Mouse (Mus musculus): Measurements from ENCODE around the gene Hadhb.
"Not testable (repeated sequence)": the region's sequence is repeated elsewhere in the genome, so short reads cannot be mapped to it uniquely, and the experiment has no call there.

The Hadhb gene

GRCm38 (mm10) chr5:30187687-30188485 lies 32.8 kb downstream of the Hadhb start:
- DNase-seq = no peak

GRCm38 (mm10) chr5:30192452-30192851 lies 37.4 kb downstream of the Hadhb start:
- no peak for DNase-seq

DNA sequence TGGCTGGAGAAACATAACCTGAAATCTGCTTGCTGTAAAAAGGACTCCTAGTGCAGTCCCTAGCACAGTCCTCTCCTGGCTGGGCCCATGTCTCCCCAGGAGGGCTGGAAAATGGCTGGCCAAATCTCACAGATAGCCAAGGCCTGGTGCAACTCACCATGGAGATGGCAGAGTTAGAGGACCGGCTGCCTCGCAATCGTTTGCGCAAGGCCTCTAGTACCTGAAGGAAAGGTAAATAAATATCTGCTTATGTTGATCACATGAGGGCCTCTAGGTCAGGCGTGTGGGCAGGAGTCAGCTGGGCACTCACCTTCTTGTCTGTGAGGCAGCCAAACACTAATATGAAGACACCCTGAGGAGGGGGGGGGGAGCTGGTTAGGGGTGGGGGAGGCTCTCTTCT lies 40.3 kb downstream of the Hadhb start:
- DNase-seq = no peak

DNA sequence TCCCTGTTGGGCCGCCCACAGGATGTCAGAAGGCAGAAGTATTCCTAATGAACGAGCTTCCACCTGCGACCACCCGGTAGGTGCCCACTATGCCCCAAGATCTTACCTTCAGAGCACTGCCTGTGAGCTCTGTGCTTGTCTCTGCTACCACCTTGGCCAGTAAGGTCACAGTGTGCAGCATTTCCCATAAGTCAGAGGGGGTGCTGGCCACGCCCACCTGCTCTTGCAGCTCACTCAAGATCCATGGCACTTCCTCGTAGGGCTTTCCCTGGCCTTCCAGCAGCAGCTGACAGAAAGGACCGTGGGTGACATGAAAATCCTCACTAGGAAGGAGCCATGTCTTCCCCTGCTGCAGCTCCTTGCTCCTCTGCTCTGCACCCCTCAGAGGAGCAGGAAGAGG lies 43.2 kb downstream of the Hadhb start:
- DNase-seq = no peak

- peak; percentile 26 for DNase-seq
Measured at GRCm38 (mm10) chr5:30201521-30201920, 46.5 kb downstream of the Hadhb start.

- no peak for DNase-seq
Measured at GRCm38 (mm10) chr5:30202221-30202620, 47.2 kb downstream of the Hadhb start.

DNA sequence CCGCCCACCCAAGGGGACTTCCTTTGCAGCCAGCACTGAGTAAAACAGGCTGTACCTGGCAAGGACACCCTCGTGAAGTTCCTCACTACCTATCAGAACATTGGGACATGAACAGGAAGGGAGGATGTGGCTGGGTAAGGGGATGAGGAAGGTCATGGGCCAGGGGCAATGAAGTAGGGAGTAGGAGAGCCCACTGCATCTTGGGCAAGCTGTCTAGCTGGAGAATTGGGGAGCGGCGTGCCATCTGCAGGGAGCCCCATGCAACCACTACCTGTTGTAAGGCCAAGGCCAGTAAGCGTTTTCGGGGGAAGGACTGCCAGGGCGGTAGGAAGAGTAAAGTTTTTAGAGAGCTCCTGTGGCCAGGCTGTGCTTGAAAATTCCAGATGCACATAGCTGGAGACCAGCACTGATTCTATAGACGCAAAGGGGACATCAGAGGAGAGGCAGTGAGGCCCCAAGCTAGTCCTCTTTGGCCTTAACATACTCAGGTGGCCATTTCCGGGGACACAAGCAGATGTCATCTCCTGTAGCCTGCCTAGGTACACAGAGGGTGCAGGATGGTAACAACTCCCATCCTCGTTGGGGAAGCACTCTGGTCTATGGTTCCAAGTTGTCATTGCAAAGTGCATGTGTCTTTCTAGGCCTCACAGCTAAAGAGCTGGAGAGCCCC lies 48.3 kb downstream of the Hadhb start:
- no peak for DNase-seq

- DNase-seq = no peak
Measured at GRCm38 (mm10) chr5:30204441-30204840, 49.4 kb downstream of the Hadhb start.

GRCm38 (mm10) chr5:30205034-30205433 lies 50.0 kb downstream of the Hadhb start:
- DNase-seq = no peak

GRCm38 (mm10) chr5:30205493-30205892 lies 50.4 kb downstream of the Hadhb start, which contains the start of gene Adgrf3:
Gene Adgrf3, minus strand, starts transcription at chr5:30205722.
- no peak for DNase-seq

DNA sequence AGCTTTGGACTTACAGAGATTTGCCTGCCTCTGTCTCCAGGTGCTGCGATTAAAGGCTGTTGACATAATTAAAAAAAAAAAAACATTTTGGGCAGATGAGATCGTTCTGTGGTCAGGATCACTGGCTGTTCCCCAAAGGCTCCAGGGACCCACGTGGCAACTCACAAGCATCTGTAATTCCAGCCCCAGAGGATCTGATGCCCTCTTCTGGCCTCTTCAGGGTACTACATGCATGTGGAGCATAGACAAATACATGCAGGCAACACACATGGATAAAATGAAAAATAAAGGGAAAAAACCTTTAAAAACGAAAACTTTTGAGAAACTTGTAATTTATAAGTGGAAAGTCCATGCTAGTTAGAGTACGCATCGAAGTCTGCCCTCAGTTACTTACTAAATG lies 52.2 kb downstream of the Hadhb start:
- DNase-seq = no peak

GRCm38 (mm10) chr5:30210758-30211157 lies 55.7 kb downstream of the Hadhb start:
- DNase-seq = not testable (repeated sequence)

- peak; percentile 30 for DNase-seq
Measured at GRCm38 (mm10) chr5:30214889-30215288, 59.8 kb downstream of the Hadhb start.

DNA sequence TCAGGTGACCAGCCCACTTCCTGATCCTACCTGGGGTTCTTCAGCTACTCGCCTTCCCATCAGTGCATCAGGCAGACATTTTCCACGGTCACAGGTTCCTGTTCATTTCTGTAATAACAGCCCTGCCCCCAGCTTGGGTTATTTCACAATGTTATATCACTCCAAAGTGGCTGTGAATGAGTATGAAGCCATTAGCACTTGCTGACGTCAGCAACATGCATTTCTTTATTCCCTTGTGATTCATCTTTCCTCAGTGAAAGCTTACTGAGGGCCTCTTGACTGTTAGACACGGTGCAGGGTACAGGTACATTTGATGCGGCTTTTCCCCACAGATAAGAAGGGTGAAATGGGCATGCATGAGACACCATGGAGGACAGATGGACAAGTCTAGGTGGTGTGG lies 60.9 kb downstream of the Hadhb start:
- DNase-seq = no peak

GRCm38 (mm10) chr5:30219715-30220114 lies 64.7 kb downstream of the Hadhb start:
- DNase-seq = no peak

- no peak for DNase-seq
Measured at GRCm38 (mm10) chr5:30220666-30221065, 65.6 kb downstream of the Hadhb start.

DNA sequence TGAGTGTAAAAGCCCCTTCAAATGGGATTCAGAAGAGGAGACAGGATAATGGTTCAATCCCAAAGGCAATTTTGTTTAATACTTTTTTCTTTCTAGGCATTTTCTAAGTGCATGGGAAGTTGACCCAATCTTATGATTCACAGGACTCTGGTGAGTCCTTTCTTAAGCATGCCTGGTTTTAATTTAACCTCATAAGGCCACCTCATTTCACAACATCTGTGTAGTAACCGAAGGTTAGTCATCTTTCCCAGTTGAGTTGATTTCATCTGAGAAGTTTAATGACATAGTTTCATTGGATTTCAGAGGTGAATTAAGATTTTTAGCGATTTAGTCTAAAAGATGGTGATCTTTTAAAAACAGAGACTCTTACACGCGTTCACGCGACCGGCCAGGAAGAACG lies 67.6 kb downstream of the Hadhb start:
- no peak for DNase-seq

- DNase-seq = no peak
Measured at GRCm38 (mm10) chr5:30230901-30231300, 75.9 kb downstream of the Hadhb start.

GRCm38 (mm10) chr5:30231891-30232270 lies 76.8 kb downstream of the Hadhb start:
- no peak for DNase-seq

DNA sequence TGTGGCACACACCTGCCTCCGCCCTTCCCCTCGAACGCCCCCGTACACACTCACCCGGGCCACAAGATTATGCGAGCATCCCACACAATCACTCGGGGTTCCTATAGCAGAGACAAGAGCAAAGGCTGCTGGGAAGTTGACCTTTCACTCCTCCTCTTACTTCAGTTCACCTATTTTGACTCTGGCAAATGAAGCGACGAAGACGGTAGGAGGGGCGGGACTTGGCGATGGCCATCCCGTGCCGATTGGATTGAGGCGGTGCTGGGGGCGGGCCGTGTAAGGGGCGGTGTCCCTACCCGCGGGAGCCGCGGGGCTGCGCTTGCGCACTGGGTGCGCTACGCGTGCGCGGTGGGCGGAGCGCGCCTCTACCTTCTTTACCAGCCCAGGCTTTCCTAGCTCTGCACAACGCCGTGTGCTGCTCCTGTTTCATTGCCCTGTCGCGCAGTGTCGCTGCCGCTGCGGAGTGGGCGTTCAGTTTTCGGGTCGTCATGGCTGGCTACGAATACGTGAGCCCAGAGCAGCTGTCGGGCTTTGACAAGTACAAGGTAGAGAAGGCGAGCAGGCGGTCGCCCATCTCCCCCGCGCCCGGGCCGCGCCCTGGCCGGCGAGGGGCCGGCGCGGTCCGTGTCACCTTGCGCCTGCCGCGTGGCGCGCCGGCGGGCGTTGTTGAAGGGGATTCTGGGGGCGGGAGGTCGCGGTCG lies 77.4 kb downstream of the Hadhb start, which contains the start of gene Selenoi:
Selenoi (plus strand) TSS at position 311 of the 701 bp plus-strand sequence.
- DNase-seq = peak; percentile 99

- peak; percentile 12 for DNase-seq
Measured at GRCm38 (mm10) chr5:30233042-30233441, 78.0 kb downstream of the Hadhb start.

GRCm38 (mm10) chr5:30233979-30234378 lies 78.9 kb downstream of the Hadhb start:
- DNase-seq = no peak

All from right cerebral cortex, postnatal 25 days (tissue).